Mouse (Mus musculus) lung, adult 2 months (tissue): ENCODE measurements around the gene Cables2.

Experiments used
- CTCF ChIP-seq: fragments of 200-500 bp; IDR thresholded peaks from 2 replicates; pipeline ENCODE4 v1.5.1; 2011; ENCODE audit warnings: mild to moderate bottlenecking, low read length, control low read depth; ENCODE audit not compliant: insufficient read depth
- POLR2A ChIP-seq: fragments of 200-500 bp; IDR thresholded peaks from 2 replicates; pipeline ENCODE4 v1.6.1; 2011; ENCODE audit warnings: low read depth, mild to moderate bottlenecking, control low read depth, low read length, borderline replicate concordance; ENCODE audit errors: extremely low read depth

GRCm38 (mm10) chr2:180276385-180276784 is 3.1 kb upstream of the Cables2 start:
- TF ChIP-seq CTCF (no peak), POLR2A (no peak)
